Mouse (Mus musculus) embryonic facial prominence, embryonic 15.5 days (tissue): Measurements from ENCODE around the gene Gp1bb. TPM values are rescaled to one million over a fixed set of nuclear protein-coding genes. Genes with fewer than 3 reads are reported as not detected.

Experiments
- ATAC-seq: fragments of 200-750 bp; cut with Nextera tagmentation; 2 replicates; pipeline ENCODE4 v1.8.0; 2017; ENCODE audit warnings: low read depth, moderate TSS enrichment; ENCODE audit not compliant: insufficient number of reproducible peaks, low FRiP score, low TSS enrichment
- H3K27ac ChIP-seq: fragments of 300-500 bp; sonication (generic); replicated peaks from 2 replicates; pipeline ENCODE4 v1.5.1; 2015; ENCODE audit warnings: mild to moderate bottlenecking, inconsistent platforms
- H3K27me3 ChIP-seq: fragments of 300-500 bp; sonication (generic); 2 replicates; pipeline ENCODE4 v1.6.1; 2015; ENCODE audit warnings: inconsistent platforms
- H3K36me3 ChIP-seq: fragments of 300-500 bp; sonication (generic); 2 replicates; pipeline ENCODE4 v1.6.1; 2015; ENCODE audit warnings: mild to moderate bottlenecking, inconsistent platforms
- H3K4me1 ChIP-seq: fragments of 300-500 bp; sonication (generic); 2 replicates; pipeline ENCODE4 v1.6.1; 2015; ENCODE audit warnings: inconsistent platforms
- H3K4me2 ChIP-seq: fragments of 300-500 bp; sonication (generic); replicated peaks from 2 replicates; pipeline ENCODE4 v1.6.1; 2015; ENCODE audit warnings: mild to moderate bottlenecking, inconsistent platforms
- H3K4me3 ChIP-seq: fragments of 300-500 bp; sonication (generic); replicated peaks from 2 replicates; pipeline ENCODE4 v1.5.1; 2015; ENCODE audit warnings: mild to moderate bottlenecking, inconsistent platforms
- H3K9ac ChIP-seq: fragments of 300-500 bp; sonication (generic); 2 replicates; pipeline ENCODE4 v1.6.1; 2015; ENCODE audit warnings: inconsistent platforms
- H3K9me3 ChIP-seq: fragments of 300-500 bp; sonication (generic); replicated peaks from 2 replicates; pipeline ENCODE4 v1.6.1; 2016; ENCODE audit warnings: inconsistent platforms
- WGBS: fragments of 180-500 bp; shearing (Covaris S2); methylation state at CpG from one replicate; pipeline ENCODE4 v1.1.7; 2015; 5-methylcytosine and 5-hydroxymethylcytosine counted together
- polyA plus RNA-seq: library from polyadenylated mRNA; unstranded; fragments of >200 nt; fragmentation: Nextera tagmentation; extraction: Ambion mirVana; gene quantifications from 2 replicates; pipeline ENCODE4 v1.2.1, GENCODE M21; 2015

Gp1bb gene
- polyA plus RNA-seq, 1 experiment from 2014 or later, result 2.8 TPM

DNA sequence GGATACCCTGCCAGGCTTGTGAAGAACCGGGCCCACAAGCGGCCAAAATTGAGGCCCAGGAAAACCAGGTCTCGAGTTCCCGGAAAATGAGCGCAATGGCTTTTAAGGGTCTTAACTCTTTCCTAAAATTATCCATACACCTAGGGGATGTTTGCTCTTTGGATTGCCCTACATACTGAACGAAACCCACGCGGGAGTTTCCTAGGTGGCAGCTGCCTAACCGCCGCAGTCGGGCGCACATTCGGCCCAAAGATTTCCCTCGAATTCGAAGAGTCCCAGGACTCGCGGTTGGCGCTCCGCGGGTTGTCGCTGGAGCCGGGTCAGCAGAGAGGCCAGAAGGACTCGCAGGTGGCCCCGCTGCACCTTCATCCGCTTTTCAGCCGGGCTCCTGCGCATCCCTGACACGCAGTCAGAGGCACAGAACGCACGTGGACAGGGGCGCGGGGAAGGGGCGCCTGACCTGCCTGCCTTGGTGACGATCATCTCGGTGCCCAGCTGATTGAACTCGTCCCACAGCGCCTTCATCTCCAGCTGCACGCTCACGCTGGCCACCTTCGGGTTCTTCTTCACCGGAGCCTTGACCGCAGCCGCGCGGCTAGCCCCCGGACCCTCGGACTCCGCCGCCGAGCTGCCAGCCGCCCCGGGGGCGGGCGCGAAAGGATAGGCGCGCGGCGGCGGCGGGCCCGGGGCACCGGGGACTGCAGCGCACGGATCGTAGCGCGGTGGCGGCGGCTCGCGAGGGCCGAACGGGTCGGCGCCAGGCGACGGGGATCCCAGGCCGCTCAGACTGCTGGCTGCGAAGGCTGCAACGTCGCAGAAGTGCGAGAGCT is 35.9 kb downstream of the Gp1bb start:
- Histone ChIP-seq H3K4me3 (peak overlapping the region; percentile 48), H3K27ac (peak overlapping the region; percentile 71), H3K4me1 (peaks cover 55% of the 10 kb centered on the region), H3K27me3 (peaks cover 97% of the 10 kb centered on the region), H3K36me3 (no peaks in the 10 kb centered on the region), H3K9me3 (no peaks in the 10 kb centered on the region), H3K4me2 (peak overlapping the region; percentile 75), H3K9ac (peak overlapping the region; percentile 27)
- 4% methylated on average over 82 of the region's 83 CpGs for WGBS
- no peak for ATAC-seq

DNA sequence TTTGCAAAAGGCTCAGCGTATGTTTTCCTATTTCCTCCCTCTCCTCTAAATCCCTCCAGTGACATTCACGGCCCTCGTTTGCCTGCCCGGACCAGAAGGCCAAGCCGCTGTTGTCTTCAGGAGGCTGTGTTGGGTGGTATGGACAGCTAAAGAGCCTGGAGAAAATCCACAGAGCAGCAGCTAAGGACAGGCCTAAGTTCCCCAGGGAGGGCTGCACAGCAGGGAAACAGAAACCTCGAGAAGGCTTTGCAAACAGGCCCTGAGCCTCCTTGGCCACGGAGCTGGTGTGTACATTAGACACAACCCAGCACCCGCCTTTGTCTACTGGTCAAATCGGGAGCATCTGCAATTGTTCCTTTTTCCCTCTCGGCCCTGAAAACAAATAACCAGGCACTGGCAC is 36.5 kb downstream of the Gp1bb start:
- no peaks in the 10 kb centered on the region for H3K9me3 ChIP-seq
- peaks cover 97% of the 10 kb centered on the region for H3K27me3 ChIP-seq
- WGBS, result 23% methylated on average over 10 of the region's 10 CpGs
- ATAC-seq, result no peak
- peaks cover 53% of the 10 kb centered on the region for H3K4me1 ChIP-seq
- H3K27ac ChIP-seq, result no peak overlapping the region
- H3K4me2 ChIP-seq, result peak overlapping the region; percentile 75
- H3K9ac ChIP-seq, result peak overlapping the region; percentile 9; the same call in 1 of the 2 replicates
- H3K4me3 ChIP-seq, result peak overlapping the region; percentile 48
- H3K36me3 ChIP-seq, result no peaks in the 10 kb centered on the region

DNA sequence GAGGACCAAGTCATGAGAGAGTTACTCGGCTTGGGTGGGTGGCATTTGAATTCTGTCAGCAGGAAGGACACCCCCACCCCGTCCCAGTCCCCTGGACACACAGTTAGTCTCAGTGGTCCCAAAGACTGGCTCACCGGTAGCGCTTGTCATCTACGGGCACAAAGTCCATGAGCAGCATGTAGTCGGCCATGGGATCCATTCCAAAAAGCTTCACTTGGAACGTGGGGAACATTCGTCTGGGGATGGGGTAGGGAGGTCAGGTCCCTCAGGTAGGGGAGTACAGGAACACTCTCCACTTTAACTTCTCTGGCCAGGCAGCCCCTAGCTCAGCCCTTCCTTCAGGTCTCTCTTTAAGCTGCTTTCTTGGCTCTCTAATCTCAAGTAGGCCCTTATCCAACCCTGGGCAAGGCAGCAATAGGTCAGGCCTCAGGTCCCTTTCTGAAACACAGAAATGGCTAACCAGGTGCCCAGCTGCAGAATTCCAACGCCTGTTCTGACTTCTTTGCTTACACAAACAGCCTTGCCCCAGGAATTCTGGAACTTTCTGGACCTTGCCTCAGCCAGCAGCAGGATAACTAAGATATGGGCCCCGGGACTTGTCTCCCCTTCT is 37.2 kb downstream of the Gp1bb start:
- H3K4me1 ChIP-seq, result peaks cover 47% of the 10 kb centered on the region
- no peaks in the 10 kb centered on the region for H3K36me3 ChIP-seq
- H3K4me2 ChIP-seq, result peak overlapping the region; percentile 75
- H3K4me3 ChIP-seq, result peak overlapping the region; percentile 48
- 49% methylated on average over 10 of the region's 10 CpGs for WGBS
- no peaks in the 10 kb centered on the region for H3K9me3 ChIP-seq
- no peak overlapping the region for H3K27ac ChIP-seq
- no peak for ATAC-seq
- H3K27me3 ChIP-seq, result peaks cover 97% of the 10 kb centered on the region
- H3K9ac ChIP-seq, result no peak overlapping the region

DNA sequence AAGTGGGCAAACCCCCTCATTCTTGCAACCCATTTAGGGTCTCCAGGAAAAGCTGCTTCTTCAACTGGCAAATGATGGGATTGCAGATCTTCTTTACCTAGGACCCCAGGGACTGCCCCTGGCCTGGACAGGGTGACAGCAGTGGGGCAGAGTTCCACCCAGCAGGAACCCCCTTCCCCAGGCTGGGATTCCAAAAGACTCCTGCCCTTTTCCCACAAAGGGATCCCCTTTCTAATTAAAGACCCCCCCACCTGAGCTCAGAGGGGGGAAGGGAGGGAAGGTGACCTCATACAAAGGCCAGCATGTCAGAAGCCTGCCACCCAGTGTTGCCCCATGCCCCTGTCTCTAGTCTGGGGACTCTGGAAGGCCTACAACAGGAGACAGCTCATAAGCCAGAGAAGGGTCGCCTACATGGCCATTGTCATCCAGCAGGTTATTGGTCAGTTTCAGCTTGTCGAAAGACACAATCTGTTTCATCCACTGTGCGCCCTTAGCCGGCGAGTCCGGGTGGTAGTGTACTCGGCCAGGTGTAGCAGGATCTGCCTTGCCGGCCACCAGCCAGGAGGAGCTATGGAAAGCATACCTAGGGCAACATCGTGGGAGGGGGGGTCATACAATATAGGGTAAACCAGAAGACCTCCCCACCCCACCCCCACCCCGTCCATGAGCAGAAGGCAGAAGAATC is 38.4 kb downstream of the Gp1bb start:
- Histone ChIP-seq H3K4me2 (peak overlapping the region; percentile 75), H3K36me3 (no peaks in the 10 kb centered on the region), H3K27me3 (peaks cover 94% of the 10 kb centered on the region), H3K9me3 (no peaks in the 10 kb centered on the region), H3K9ac (no peak overlapping the region), H3K4me1 (peaks cover 42% of the 10 kb centered on the region), H3K27ac (no peak overlapping the region), H3K4me3 (peak overlapping the region; percentile 48)
- 42% methylated on average over 10 of the region's 10 CpGs for WGBS
- no peak for ATAC-seq

DNA sequence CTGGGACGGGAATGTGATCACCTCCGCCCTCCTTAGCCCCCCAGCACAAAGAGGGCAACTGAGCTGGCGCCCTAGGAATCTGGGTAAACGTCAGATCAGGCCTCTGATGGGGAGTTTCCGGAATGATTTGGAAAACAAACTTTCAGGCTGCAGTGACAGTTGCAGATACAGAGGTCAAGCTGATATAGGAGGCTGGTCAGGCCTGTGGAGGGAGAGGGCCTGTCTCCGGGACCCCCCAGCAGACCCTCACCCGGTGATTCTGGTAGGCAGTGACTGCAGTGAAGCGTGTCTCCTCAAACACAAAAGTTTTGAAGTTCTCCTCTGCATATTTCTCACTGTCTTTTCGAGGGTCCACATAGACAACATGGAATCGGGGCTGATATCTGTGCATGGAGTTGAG is 39.0 kb downstream of the Gp1bb start:
- WGBS, result 49% methylated on average over 10 of the region's 10 CpGs
- H3K9me3 ChIP-seq, result no peaks in the 10 kb centered on the region
- peak overlapping the region; percentile 78 for H3K4me2 ChIP-seq
- H3K4me1 ChIP-seq, result peaks cover 40% of the 10 kb centered on the region
- H3K27me3 ChIP-seq, result peaks cover 87% of the 10 kb centered on the region
- H3K27ac ChIP-seq, result no peak overlapping the region
- H3K4me3 ChIP-seq, result peak overlapping the region; percentile 43
- no peaks in the 10 kb centered on the region for H3K36me3 ChIP-seq
- no peak overlapping the region for H3K9ac ChIP-seq
- no peak for ATAC-seq

DNA sequence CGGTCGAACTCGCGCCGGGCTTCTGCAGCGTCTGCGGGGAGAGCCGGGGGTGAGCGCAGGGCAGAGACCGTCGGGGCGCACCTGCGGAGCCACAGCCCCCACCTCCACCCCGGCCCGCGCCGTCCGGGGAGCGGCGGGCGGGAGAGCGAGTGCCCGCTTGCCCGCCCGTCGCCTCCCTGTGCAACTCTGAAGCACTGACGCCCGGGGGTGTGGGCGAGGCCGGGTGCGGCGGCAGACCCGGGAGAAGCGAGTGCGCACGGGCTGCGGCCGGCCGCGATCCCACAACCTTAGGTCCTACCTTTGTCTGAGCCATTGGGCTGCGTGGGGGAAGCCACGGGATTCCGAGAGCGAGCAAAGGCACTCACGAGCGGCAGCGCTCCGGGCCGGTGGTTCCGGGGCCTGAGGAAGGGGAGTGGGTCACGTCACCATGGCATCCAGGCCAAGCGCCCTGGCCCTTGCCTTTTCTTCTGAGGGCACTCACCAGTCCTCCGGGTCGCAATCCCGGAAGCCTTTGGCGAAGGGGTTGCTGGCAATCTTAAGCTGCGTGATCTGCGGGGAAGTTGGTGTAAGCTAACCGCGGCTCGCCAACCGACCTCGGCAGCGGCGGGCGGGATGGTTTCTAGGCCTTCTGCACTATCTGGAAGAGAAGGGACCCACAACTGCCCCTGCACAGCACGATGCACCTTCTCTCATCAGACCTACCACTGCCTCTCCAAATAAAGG is 39.6 kb downstream of the Gp1bb start:
- no peak overlapping the region for H3K27ac ChIP-seq
- H3K4me1 ChIP-seq, result peaks cover 40% of the 10 kb centered on the region
- ATAC-seq, result no peak
- H3K27me3 ChIP-seq, result peaks cover 82% of the 10 kb centered on the region
- peak overlapping the region; percentile 78 for H3K4me2 ChIP-seq
- no peak overlapping the region for H3K9ac ChIP-seq
- no peaks in the 10 kb centered on the region for H3K9me3 ChIP-seq
- 5% methylated on average over 63 of the region's 67 CpGs for WGBS
- H3K36me3 ChIP-seq, result no peaks in the 10 kb centered on the region
- peak overlapping the region; percentile 43 for H3K4me3 ChIP-seq

DNA sequence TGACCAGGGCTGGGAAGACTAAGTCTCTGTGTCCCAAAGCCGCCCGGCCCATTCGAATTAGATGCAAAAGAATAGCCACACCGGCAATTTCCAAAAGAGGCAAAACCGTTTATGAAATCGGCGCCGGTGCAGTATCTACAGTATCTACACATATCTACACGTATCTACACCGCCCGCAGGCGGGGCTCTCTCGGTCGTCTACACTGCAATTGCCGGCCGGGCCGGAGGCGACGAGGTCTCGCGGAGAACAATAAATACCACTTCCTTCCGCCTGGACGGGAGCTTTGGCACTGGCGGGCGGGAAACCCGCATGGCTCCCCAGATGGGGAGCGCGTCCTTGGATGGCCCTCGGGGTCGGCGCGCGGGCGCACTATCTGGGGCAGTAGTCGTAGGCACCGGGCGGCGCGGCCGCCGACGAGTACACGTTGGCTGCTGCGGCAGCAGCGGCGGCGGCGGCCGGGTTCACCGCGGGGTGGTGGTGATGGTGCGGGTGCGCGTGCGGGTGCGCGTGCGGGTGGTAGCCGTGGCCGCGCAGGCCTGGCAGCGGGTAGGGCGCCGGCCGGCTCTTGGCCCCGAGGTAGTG is 40.5 kb downstream of the Gp1bb start:
- H3K4me3 ChIP-seq, result peak overlapping the region; percentile 43
- H3K36me3 ChIP-seq, result no peaks in the 10 kb centered on the region
- peak overlapping the region; percentile 21; the same call in 1 of the 2 replicates for H3K9ac ChIP-seq
- no peak overlapping the region for H3K27ac ChIP-seq
- H3K4me2 ChIP-seq, result peak overlapping the region; percentile 78
- H3K9me3 ChIP-seq, result no peaks in the 10 kb centered on the region
- peaks cover 76% of the 10 kb centered on the region for H3K27me3 ChIP-seq
- ATAC-seq, result no peak
- 3% methylated on average over 62 of the region's 66 CpGs for WGBS
- peaks cover 39% of the 10 kb centered on the region for H3K4me1 ChIP-seq

DNA sequence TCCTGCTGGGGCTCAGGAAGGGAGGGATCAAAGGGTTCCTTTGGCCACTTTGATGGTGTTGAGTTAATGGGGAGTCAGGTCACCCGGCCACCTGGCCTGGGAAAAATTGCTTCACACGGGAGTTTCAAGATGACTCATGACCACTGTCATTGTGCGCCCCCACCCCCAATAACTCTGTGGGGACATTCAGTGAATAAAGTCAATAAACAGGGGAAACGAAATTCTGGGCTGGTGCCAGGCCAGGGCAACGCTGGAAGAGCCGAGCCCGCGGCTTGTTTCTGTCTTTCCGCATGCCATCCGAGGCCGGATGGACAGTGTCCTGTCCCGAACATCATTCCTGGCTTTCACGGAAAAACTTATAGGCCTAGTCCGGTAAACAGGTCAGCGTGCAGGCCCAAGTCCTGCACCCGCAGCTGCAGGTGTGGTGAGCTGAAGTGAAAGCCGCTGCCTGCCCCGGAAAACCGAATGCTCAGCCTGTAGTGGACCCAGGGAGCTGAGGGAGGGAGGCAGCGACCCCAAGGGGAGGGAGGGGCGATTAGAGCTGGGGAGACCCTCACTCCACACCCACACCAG is 41.1 kb downstream of the Gp1bb start:
- Histone ChIP-seq H3K4me2 (peak overlapping the region; percentile 78), H3K27ac (no peak overlapping the region), H3K4me1 (peaks cover 33% of the 10 kb centered on the region), H3K4me3 (peak overlapping the region; percentile 43), H3K9ac (0 out of 2 replicates have a peak overlapping the region, but pooled peaks have one; percentile 21), H3K36me3 (no peaks in the 10 kb centered on the region), H3K9me3 (no peaks in the 10 kb centered on the region), H3K27me3 (peaks cover 70% of the 10 kb centered on the region)
- ATAC-seq, result no peak
- WGBS, result 15% methylated on average over 21 of the region's 21 CpGs

DNA sequence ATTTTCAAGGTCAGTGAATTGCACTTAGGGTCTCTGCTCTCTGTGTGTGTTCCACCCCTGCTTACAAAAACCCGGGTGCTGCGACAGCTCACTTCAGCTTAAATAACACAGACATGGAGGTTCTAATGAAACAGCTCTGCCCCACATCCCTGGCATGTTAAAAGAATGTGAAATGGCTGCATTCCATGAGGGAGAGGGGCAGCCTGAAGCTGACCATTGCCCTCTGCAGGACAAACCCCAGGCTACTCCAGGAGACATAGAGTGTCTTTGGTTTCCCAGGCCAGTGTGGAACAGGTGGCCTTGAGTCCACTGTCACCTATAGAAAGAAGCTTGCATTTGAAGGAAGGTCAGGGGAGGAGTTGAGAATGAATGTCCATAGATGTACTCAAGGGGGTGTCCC is 41.8 kb downstream of the Gp1bb start:
- 46% methylated on average over 2 of the region's 2 CpGs for WGBS
- no peak overlapping the region for H3K4me2 ChIP-seq
- ATAC-seq, result no peak
- no peak overlapping the region for H3K9ac ChIP-seq
- no peak overlapping the region for H3K4me3 ChIP-seq
- H3K27me3 ChIP-seq, result peaks cover 62% of the 10 kb centered on the region
- H3K4me1 ChIP-seq, result peaks cover 32% of the 10 kb centered on the region
- no peaks in the 10 kb centered on the region for H3K9me3 ChIP-seq
- H3K27ac ChIP-seq, result no peak overlapping the region
- H3K36me3 ChIP-seq, result no peaks in the 10 kb centered on the region

DNA sequence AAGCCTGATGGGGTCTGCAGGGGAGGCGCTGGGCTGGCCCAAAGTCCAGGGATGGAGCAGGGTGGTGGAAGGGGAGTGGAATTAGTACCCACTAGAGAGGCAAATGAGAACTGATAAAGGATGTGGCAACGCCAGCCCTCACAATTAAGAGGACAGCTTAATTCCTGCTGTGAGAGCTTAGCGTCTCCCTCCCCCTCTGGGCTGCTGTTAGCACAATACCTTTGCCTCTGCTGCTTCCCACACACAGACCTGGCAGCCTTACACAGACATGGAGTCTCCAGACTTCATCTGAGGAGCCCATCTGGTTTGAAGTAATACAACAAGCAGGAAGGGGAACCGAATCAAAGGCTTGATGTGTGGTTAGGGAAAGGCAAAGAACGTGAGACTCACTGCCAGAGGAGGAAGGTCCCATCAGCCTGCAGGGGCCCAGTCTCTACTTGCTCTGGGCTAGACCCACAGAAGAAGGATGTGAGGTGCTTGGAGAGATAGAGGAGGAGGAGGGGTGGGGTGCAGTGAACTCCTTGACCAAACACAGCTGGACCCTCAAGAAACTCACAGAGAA is 44.5 kb downstream of the Gp1bb start:
- Histone ChIP-seq H3K4me3 (no peak overlapping the region), H3K9ac (no peak overlapping the region), H3K9me3 (no peaks in the 10 kb centered on the region), H3K27ac (0 out of 2 replicates have a peak overlapping the region, but pooled peaks have one; percentile 17), H3K27me3 (peaks cover 35% of the 10 kb centered on the region), H3K4me1 (peaks cover 29% of the 10 kb centered on the region), H3K4me2 (no peak overlapping the region), H3K36me3 (no peaks in the 10 kb centered on the region)
- 16% methylated on average over 5 of the region's 5 CpGs for WGBS
- ATAC-seq, result peak; percentile 34; the same call in 1 of the 2 replicates
